Mouse (Mus musculus) left cerebral cortex, postnatal 36 days (tissue): Measurements from ENCODE around the gene Cdkn2d. TPM values are rescaled to one million over a fixed set of nuclear protein-coding genes. Genes with fewer than 3 reads are reported as not detected.
A peak's percentile ranks its signal among the peaks of the same experiment; 100 is the strongest.
"Not testable (repeated sequence)": the region's sequence is repeated elsewhere in the genome, so short reads cannot be mapped to it uniquely, and the experiment has no call there.

Experiments used
- DNase-seq, 2 experiments: peaks; one replicate each; pipeline ENCODE4 v3.0.0; 2021 to 2022; ENCODE audit warnings: low spot score in 2 of 2, mixed read lengths in 1 of 2
- intact Hi-C: fragments of 180-260 bp; cut with DNase I; formaldehyde crosslinking; loops from one replicate; pipeline ENCODE4 v1.15.1; 2025
- total RNA-seq, 2 experiments: library from RNA; stranded (reverse); gene quantifications; 2 replicates each; pipeline ENCODE4 v1.2.3; 2021

The Cdkn2d gene
- total RNA-seq, 2 experiments from 2014 or later, result 52.7 to 58.8 TPM

DNA sequence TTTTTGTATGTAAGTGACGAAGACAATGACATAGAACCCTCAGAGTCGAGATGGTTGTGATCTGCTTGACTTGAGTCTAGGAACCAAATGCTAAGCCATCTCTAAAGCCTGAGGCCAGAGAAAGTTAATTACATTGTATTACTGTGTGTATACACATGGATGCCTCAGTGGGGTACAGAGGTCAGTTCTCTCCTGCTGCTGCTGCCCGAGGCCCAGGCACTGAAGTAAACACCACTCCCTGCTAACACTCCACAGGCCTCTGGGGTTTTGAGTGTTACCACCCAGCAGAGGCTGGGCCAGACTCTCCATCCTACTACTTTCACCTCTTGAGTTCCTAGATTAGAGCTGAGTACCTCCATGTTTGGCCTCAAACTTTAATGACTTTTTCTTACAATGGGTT lies 7.2 kb downstream of the Cdkn2d start:
- no peak for DNase-seq
- intact Hi-C loops, result no loop called here

DNA sequence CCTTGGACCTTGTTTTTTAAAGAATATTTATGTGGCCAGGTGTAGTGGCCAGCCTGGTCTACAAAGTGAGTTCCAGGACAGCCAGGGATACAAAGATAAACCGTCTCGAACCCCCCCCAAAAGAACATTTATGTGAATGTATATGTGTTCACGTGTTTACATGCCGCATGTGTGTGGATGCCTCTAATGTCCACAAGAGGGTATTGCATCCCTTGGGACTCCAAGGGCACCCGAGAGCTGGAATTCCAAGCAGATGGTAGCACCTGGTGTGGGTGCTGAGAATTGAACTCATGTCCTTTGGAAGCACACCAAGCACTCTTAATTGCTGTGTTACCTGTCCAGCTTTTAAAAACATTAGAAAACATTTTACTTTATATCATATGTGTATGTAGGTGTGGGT lies 7.6 kb downstream of the Cdkn2d start:
- DNase-seq, result no peak

DNA sequence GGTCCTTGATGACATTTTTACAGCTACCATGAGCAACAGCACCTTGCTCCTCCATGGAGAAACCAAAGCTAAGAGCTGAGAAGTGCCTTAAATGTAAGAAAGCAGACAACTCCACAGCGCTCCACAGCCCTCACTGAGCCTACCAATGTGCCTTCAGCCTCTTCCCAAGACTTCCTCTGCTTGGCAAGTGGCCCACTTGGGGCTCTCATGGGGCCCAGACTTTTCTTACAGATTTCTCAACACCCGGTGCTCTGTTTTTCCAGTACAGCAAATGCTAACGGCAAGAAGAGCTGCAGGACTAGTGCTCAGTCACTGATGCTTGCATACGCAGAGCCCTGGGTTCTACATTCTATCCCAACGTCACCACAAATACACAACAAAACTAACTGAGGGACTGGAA lies 13.4 kb downstream of the Cdkn2d start:
- intact Hi-C loops, result no loop called here
- no peak for DNase-seq

More for the DNA sequence above, 7.6 kb downstream of the Cdkn2d start:
- intact Hi-C loops, result no loop called here

DNA sequence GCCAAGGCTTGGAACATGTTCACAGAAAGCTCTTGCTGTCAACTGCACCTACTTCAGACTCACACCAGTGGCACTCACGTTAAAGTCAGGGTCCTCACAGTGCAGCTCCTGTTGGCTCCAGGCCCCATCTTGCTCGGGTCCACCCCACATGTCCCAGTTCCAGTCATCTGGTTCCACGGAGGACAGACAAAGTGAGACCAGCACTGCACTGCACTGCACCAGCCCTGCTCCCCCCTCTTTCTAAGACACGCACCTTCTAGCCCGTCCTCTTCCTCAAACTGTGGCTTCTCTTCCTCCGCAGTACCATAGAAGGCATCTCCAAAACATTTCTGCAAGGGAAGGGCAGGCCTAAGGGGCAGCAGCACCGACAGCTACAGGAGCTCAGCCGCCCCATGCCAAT lies 14.9 kb downstream of the Cdkn2d start:
- no peak for DNase-seq

DNA sequence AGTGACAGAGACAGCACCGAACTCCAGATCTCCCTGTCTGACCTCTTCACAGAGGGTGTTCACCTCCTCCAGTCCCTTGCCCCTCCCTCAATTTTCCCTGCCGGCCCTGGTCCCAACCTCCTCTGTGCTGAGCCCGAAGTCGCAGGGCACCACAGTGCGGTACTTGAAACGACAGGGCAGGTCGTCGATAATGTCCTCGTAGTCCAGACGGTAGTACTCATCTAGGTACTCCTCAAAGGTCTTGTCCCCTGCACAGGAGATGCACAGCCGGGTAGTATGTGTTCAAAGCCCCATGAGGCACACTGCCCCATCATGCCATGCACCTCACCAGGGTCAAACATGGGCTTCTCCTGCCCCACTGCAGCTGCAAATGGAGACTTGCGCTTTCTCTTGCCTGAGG lies 15.5 kb downstream of the Cdkn2d start:
- intact Hi-C loops, result no loop called here
- DNase-seq, result no peak

More for the DNA sequence above, 14.9 kb downstream of the Cdkn2d start:
- intact Hi-C loops, result no loop called here

DNA sequence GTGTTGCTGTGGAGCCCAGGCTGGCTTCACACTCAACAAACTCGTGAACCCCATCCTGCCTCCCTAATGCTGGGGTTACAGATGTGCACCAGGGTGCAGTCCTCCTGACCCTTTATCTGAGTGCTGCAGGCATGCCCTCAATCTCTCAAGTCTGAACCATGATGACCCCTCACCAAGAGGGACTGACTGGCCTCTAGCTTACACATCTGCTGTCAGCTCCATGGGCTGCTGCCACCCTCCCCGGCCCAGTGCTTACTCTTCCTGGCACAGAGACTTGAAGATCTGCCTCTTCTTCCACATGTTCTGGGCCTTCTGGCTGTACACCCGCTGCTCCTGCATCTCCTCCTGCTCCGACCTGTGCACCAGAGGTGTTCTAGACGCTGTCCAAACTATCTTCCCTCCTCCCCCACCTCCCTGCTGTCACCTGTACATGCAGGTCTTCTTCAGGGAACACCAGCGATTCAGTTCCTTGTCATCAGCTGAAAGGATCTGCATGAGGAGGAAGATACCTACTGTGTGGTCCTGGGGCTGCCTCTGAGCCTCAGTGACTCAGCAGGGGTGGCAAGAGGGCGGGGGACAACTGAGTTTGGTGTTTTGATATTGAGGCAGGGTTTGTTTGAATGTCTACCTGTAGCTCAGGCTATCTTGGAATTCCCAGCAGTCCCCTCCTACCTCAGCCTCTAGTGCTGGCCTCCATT lies 16.0 kb downstream of the Cdkn2d start:
- intact Hi-C loops, result no loop called here
- no peak for DNase-seq

DNA sequence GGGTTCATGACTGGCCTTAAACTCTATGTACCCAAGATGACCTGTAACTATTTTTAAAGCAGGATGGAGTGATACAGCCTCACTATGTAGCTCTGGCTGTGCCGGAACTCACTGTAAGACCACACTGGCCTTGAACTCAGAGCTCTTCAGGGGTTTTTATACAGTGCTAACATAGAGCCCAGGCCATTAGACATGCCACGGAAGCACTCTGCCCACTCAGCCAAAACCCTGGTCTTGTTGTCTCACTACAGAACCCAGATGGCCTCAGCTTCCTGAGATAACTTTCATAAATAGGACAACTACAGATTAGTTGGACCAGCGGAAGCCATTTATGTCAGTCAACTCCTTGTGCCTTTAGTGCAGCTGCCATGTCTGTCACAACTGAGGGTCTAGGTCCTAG lies 16.9 kb downstream of the Cdkn2d start:
- intact Hi-C loops, result no loop called here
- DNase-seq, result no peak

DNA sequence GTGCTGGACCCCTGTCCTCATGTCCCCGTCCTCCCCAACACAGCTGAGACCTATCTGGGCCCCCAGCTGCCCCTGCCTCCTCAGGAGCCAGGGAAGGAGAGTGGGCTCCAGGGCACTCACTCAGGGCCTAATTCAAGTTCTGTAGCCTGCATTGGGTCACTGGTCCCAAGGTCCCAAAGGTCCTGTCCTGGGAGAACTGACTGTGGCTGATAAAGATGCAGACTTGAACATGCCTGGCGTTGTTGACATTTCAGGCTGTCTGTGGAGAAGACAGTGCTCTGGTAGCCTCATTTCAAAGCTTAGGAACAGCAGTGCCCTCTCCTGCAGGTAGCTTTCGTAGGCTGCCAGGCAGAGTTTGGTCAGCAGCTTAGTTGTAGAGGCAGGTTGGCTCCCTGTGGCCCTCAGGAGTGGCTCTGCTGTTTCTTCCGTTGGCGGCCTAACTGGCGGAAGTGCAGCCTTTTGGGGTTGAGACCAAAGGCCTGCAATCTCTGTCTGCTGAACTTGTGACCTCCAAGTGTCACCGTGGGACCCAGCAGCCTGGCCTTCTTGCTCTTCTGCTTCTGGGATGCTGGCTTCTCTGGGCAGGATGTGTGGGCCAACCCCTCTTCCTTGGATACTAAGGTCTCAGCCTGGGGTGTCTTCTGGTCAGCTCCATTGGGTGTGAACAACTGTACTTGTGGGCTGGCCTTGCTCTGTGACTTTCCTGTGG lies 17.5 kb downstream of the Cdkn2d start:
- intact Hi-C loops, result no loop called here

DNA sequence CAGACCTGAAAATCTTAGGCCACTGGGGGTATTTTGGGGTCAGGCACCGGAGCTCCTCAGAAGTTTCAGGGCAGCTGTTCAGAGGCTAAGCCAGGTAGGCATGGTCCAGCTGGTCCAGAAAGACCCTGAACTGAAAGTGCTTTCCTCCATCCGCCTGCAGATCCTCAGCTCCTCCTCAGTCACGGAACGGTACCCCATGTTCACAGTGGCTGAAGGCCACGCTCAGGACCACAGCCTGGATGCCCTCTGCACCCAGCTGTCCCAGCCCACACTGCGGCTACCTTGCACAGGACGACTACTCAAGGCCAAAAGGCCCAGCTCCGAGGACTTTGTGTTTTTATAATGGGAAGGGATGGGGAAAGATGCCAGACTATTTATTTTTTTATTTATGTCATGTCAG lies 18.1 kb downstream of the Cdkn2d start:
- no peak for DNase-seq

More for the DNA sequence above, 17.5 kb downstream of the Cdkn2d start:
- DNase-seq, result no peak

DNA sequence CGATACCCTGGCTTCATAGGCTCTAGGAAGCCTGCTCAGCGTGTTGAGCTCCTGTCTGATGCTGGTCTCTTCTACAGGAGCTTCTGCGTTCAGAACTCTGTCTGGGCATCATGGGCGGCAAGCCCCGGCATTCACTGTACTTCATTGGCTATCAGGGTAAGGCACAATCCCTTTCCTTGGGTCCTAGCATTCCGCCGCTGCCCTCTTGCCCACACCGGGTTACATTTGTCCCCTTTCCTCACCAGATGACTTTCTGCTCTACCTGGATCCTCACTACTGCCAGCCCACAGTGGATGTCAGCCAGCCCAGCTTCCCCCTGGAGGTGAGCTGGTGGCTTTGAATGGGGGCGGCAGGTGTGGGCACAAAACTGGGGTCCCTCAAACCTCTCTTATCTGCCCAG lies 18.8 kb downstream of the Cdkn2d start:
- DNase-seq, result no peak
- intact Hi-C loops, result no loop called here

More for the DNA sequence above, 18.1 kb downstream of the Cdkn2d start:
- intact Hi-C loops, result no loop called here

DNA sequence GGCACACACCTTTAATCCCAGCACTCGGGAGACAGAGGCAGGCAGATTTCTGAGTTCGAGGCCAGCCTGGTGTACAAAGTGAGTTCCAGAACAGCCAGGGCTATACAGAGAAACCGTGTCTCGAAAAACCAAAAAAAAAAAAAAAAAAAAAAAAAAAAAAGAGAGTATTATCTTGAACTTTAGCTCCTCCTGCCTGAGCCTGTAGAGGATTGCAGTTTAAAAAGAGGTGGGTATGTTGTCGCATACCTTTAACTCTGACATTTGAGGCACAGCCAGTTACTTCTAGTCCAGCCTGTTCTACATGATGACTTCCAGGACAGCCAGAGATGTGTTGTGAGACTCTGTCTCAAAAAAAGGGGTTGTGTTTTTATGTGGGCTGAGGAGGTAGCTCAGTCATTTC lies 21.6 kb downstream of the Cdkn2d start:
- intact Hi-C loops, DNase-seq: not testable (repeated sequence)

DNA sequence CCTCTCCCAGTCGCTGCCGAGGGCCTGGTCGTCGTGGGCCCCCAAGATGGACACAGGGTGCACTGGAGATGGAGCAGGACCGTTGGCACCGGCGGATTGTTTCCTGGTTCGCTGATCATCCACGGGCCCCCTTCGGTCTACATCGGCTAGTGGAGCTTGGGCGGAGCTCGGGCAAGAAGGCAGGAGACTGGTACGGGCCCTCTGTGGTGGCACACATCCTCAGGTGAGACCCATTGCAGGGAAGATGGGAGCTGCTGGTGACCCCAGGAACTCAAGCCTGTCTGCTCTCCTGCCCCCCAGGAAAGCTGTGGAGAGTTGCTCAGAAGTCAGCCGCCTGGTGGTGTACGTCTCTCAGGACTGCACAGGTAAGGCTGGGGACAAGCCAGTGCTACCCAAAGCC lies 22.9 kb downstream of the Cdkn2d start:
- DNase-seq, result no peak
- intact Hi-C loops, result no loop called here

DNA sequence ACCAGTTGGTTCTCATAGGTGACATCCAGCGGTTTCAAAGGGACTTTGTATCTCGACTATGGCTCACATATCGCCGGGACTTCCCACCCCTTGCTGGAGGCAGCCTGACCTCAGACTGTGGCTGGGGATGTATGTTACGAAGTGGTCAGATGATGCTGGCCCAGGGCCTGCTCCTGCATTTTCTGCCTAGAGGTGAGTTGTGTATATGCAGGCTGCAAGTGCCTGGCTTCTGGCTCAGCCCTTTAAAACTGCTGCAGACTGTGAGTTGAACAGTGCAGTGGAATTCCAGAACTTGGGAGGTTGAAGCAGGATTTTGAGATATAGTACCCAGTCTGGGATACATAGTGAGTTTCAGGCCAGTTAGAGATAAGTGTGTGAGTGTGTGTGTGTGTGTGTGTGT lies 24.3 kb downstream of the Cdkn2d start:
- DNase-seq, result no peak
- intact Hi-C loops, result no loop called here

DNA sequence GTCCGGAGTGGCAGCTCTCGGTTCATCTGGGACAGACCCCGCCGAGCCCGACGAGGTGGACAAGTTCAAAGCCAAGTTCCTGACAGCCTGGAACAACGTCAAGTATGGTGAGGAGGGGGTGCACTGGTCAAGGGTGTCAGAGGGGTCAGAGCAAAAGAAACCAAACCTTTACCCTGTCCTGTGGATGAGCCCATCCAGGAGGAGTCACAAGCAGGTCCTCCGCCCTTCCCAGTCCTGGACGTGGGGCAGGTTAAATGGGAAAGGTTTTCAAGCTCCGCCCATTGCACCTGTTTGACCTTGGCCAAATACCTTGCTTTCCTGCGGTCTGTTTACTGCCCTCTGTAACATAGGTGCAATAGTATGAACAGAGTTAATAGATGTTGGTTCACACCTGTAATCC lies 25.6 kb downstream of the Cdkn2d start:
- intact Hi-C loops, result loop anchor here (2.0 kb wide), 1 partner anchor 27 kb away; the partner anchor contains the start of gene Keap1
- no peak for DNase-seq

DNA sequence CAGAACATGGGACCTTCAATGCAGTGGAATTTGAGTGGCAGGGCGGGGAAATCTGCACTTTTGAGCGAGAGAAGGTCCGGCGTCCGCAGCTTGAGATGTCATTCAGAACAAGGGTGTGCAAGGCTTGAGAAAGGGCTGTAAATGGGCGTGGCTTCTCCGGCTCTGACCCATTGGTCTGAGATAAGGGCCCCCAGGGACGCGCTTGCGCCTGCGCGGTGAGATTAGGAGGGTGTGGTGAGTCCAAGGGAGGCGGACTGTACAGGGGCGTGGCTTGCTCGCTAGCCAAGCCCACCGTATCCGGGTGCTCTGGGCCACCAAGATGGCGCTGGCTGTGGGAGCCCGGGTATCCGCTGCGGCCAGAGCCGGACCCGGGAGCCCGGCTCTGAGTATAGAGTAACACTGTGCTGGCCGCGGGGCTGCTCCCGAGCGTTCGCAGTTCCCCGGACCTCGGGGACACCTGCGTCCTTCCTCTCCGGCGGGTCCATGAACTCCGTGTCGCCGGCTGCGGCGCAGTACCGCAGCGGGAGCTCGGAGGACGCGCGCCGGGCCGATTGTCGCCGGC lies 26.1 kb downstream of the Cdkn2d start, which contains the start of gene Atg4d:
Gene Atg4d (plus strand): TSS at position 294 of the 562 bp plus-strand sequence.
- intact Hi-C loops, result loop anchor here (2.0 kb wide), 1 partner anchor 26 kb away; the partner anchor contains the start of gene Keap1
- DNase-seq, result peak; percentile 95 to 96

DNA sequence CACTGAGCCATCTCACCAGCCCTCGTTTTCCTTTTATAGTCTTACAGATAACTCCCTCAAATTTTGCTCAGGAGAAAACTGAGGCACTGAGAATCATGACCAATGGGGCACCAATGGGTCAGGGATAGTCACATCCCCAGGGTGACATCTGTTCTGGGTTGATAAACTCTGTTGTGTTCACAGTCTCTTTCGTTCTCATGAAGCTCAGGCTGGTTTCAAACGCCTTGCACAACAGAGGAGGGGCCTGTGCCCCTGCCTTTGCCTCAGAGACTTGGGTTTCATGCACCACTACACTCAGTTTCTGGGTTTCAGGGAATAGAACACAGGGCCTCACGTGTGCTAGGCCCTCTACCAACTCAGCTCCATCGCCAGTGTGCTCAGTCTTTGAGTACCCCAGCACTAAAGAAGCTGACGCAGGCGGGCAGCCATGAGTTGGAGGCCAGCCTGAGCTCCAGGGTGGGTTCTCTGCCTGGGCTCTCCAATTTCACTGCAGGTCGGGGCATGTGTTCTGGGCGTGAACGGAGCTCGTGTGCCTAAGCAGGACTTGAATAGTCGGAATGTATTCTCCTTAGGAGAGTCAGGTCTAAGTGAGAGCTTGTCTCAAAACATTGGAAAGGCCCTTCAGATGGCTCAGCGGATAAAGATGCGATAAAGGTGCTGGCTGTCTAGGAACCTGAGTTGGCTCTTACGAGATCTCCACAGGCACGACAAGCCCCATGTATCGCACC lies 26.8 kb downstream of the Cdkn2d start:
- no peak for DNase-seq
- intact Hi-C loops, result loop anchor here (2.0 kb wide), 1 partner anchor 26 kb away; the partner anchor contains the start of gene Keap1

DNA sequence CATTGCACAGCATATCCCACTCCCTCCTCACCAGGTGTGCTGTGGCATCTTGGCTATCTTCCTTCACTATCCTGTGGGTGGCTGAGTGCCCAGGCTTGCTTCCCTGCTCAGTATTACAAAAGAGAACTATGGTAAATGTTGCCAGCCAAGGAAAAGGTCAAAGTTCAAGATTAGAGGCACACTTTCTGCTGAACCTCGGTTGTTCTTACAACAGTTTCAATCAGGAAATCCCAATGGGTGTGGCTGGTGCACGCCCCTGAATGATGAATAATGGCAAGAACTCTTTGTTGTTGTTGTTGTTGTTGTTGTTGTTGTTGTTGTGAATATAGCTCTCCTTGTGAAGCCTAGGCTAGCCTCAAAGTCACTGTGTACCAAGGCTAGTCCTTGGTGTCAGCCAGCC lies 29.4 kb downstream of the Cdkn2d start:
- DNase-seq, result no peak
- intact Hi-C loops, result no loop called here

DNA sequence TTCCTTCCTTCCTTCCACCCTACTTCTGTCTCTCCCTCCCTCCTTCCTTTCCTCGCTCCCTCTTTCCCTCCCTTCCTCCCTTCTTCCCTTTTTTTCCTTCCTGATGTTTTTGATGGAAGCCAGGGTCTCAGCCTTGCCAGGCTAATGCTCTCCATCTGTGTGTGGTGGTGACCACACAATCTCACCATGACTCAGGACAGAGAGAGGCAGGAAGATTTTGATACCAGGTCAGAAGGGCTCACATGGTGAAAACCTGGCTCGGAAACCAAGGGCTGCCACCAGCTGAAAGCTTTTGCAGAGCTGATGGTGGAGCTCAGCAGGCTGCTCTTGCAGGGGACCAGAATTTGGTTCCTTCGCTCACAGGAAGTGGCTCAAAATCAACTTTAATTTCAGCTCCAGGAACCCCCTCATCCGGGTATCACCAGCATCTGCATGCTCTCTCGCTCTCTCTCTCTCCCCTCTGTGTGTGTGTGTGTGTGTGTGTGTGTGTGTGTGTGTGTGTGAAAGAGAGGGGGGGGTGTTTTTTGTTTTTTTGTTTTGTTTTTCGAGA lies 30.6 kb downstream of the Cdkn2d start:
- intact Hi-C loops, result no loop called here

DNA sequence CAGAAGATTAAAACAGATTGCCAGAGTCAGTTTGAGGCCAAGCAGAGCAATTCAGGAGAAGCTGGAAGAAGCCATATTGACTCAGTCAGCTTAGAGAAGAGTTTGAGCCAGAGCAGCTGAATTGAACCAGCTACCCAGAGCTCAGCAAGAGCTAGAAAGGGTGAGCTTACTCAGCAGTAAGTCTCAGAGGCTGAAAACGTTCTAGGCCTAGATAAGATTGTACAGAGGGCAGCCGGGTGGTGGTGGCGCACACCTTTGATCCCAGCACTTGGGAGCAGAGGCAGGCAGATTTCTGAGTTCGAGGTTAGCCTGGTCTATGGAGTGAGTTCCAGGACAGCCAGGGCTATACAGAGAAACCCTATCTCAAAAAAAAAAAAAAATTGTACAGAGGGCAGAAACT lies 34.9 kb downstream of the Cdkn2d start:
- DNase-seq, intact Hi-C loops: not testable (repeated sequence)

More for the DNA sequence above, 30.6 kb downstream of the Cdkn2d start:
- DNase-seq, result no peak

DNA sequence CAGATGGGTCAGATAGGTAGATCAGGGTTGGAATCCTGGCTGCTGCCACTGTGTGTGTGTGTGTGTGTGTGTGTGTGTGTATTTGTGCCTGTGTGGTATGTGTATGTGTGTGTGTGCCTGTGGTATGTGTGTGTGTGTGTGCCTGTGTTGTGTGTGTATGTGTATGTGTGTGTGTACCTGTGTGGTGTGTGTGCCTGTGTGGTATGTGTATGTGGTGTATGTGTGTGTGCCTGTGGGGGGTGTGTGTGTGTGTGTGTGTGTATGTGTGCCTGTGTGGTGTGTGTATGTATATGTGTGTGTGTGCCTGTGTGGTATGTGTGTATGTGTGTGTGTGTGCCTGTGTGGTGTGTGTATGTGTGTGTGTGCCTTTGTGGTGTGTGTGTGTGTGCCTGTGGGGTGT lies 36.5 kb downstream of the Cdkn2d start:
- DNase-seq, result no peak
- intact Hi-C loops, result no loop called here
